Mouse (Mus musculus) spleen, adult 2 months (tissue): ENCODE results near the gene 9930111J21Rik2.

Experiments used
- CTCF ChIP-seq: fragments of 200-500 bp; IDR thresholded peaks from 2 replicates; pipeline ENCODE4 v1.5.1; 2011; ENCODE audit warnings: mild to moderate bottlenecking, inconsistent platforms; ENCODE audit not compliant: insufficient read depth, insufficient read length, insufficient replicate concordance; ENCODE audit errors: extremely low read depth
- POLR2A ChIP-seq: fragments of 200-500 bp; IDR thresholded peaks from 2 replicates; pipeline ENCODE4 v1.6.1; 2011; ENCODE audit warnings: low read depth, low read length, inconsistent platforms

DNA sequence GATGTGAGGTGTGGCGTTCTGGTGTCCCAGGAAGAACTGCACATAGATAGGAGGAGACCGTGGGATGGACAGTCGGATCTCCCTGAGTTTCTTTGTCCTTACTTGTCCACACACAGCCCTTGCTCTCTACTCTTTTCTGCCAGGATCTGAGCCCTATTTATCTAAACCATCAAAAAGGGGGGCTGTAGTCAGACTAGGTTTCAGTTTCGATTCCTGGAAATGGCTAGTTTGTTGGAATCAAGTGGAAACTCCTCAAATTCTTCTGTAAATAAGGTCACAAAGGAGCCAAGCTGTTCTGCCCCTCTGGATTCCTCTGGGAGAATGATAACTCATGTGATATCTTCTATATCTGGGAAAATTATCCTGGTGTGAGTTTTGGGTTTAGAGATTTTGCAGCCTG is 30.3 kb upstream of the 9930111J21Rik2 start:
- no peak for TF ChIP-seq POLR2A
- no peak for TF ChIP-seq CTCF
